Mouse (Mus musculus) testis, adult 2 months (tissue): Measurements from ENCODE around the gene Gm10722. TPM values are rescaled to one million over a fixed set of nuclear protein-coding genes. Genes with fewer than 3 reads are reported as not detected.
"Not testable (repeated sequence)": the region's sequence is repeated elsewhere in the genome, so short reads cannot be mapped to it uniquely, and the experiment has no call there.

ENCODE experiments used
- H3K27ac ChIP-seq: fragments of 200-500 bp; 2 replicates; pipeline ENCODE4 v1.5.1; 2012; ENCODE audit warnings: low read depth, low read length; ENCODE audit not compliant: control insufficient read depth, insufficient read depth
- H3K27me3 ChIP-seq: fragments of 200-500 bp; 2 replicates; pipeline ENCODE4 v1.6.1; 2012; ENCODE audit warnings: mild to moderate bottlenecking, low read length, moderate library complexity; ENCODE audit not compliant: control insufficient read depth, insufficient read depth
- H3K36me3 ChIP-seq: fragments of 200-500 bp; 2 replicates; pipeline ENCODE4 v1.6.1; 2012; ENCODE audit warnings: mild to moderate bottlenecking, low read length; ENCODE audit not compliant: control insufficient read depth, insufficient read depth
- H3K4me1 ChIP-seq: fragments of 200-500 bp; 2 replicates; pipeline ENCODE4 v1.6.1; 2012; ENCODE audit warnings: low read length; ENCODE audit not compliant: control insufficient read depth, insufficient read depth
- H3K4me3 ChIP-seq: fragments of 200-500 bp; 2 replicates; pipeline ENCODE4 v1.5.1; 2012; ENCODE audit warnings: low read depth, mild to moderate bottlenecking, low read length, moderate library complexity, mixed read lengths; ENCODE audit not compliant: control insufficient read depth
- polyA plus RNA-seq: library from polyadenylated mRNA; depleted of rRNA; stranded (reverse); fragments of >200 nt; gene quantifications from 2 replicates; pipeline ENCODE4 v1.2.3, GENCODE M21; 2012; rRNA removed

Gm10722 gene
- polyA plus RNA-seq = not detected in 2 replicates

GRCm38 (mm10) chr9:3000445-3000972 is at the start of gene Gm10722:
Gene Gm10722, plus strand, starts transcription at chr9:3000922.
- H3K4me1 ChIP-seq, H3K4me3 ChIP-seq, H3K36me3 ChIP-seq, H3K27me3 ChIP-seq, H3K27ac ChIP-seq: not testable (repeated sequence)

- not testable (repeated sequence) for H3K27ac ChIP-seq, H3K27me3 ChIP-seq, H3K4me1 ChIP-seq, H3K36me3 ChIP-seq, H3K4me3 ChIP-seq
Observed at GRCm38 (mm10) chr9:3001006-3001405, 284 bp downstream of the Gm10722 start.

GRCm38 (mm10) chr9:3001948-3002659 is 1.4 kb downstream of the Gm10722 start:
- H3K4me3 ChIP-seq, H3K27me3 ChIP-seq, H3K4me1 ChIP-seq, H3K36me3 ChIP-seq, H3K27ac ChIP-seq: not testable (repeated sequence)

- not testable (repeated sequence) for H3K27me3 ChIP-seq, H3K4me1 ChIP-seq, H3K36me3 ChIP-seq, H3K4me3 ChIP-seq, H3K27ac ChIP-seq
Observed at GRCm38 (mm10) chr9:3002794-3003396, 2.2 kb downstream of the Gm10722 start, which contains the start of gene Gm11168. Gene Gm11168, plus strand, starts transcription at chr9:3003346.

- H3K36me3 ChIP-seq, H3K27ac ChIP-seq, H3K27me3 ChIP-seq, H3K4me1 ChIP-seq, H3K4me3 ChIP-seq: not testable (repeated sequence)
Observed at GRCm38 (mm10) chr9:3006179-3006578, 5.5 kb downstream of the Gm10722 start.

- not testable (repeated sequence) for H3K4me3 ChIP-seq, H3K36me3 ChIP-seq, H3K27ac ChIP-seq, H3K4me1 ChIP-seq, H3K27me3 ChIP-seq
Observed at GRCm38 (mm10) chr9:3006636-3007035, 5.9 kb downstream of the Gm10722 start.

GRCm38 (mm10) chr9:3007272-3007671 is 6.5 kb downstream of the Gm10722 start:
- H3K27ac ChIP-seq, H3K27me3 ChIP-seq, H3K36me3 ChIP-seq, H3K4me3 ChIP-seq, H3K4me1 ChIP-seq: not testable (repeated sequence)

GRCm38 (mm10) chr9:3009331-3009730 is 8.6 kb downstream of the Gm10722 start:
- not testable (repeated sequence) for H3K4me3 ChIP-seq, H3K4me1 ChIP-seq, H3K36me3 ChIP-seq, H3K27me3 ChIP-seq, H3K27ac ChIP-seq

- H3K27me3 ChIP-seq, H3K4me1 ChIP-seq, H3K4me3 ChIP-seq, H3K36me3 ChIP-seq, H3K27ac ChIP-seq: not testable (repeated sequence)
Observed at GRCm38 (mm10) chr9:3012054-3012621, 11.4 kb downstream of the Gm10722 start.

GRCm38 (mm10) chr9:3012733-3013279 is 12.1 kb downstream of the Gm10722 start, which contains the start of gene Gm10721:
Gene Gm10721, plus strand, starts transcription at chr9:3013140.
- H3K27ac ChIP-seq, H3K4me1 ChIP-seq, H3K36me3 ChIP-seq, H3K27me3 ChIP-seq, H3K4me3 ChIP-seq: not testable (repeated sequence)

GRCm38 (mm10) chr9:3015354-3015753 is 14.6 kb downstream of the Gm10722 start, which contains the start of gene Gm10720:
Gene Gm10720, plus strand, starts transcription at chr9:3015654.
- not testable (repeated sequence) for H3K4me1 ChIP-seq

More at GRCm38 (mm10) chr9:3015354-3015753, 14.6 kb downstream of the Gm10722 start, which contains the start of gene Gm10720:
- H3K36me3 ChIP-seq, H3K4me3 ChIP-seq, H3K27me3 ChIP-seq, H3K27ac ChIP-seq: not testable (repeated sequence)
